Mouse (Mus musculus): ENCODE measurements around the gene Zbtb1.

Zbtb1 gene

DNA sequence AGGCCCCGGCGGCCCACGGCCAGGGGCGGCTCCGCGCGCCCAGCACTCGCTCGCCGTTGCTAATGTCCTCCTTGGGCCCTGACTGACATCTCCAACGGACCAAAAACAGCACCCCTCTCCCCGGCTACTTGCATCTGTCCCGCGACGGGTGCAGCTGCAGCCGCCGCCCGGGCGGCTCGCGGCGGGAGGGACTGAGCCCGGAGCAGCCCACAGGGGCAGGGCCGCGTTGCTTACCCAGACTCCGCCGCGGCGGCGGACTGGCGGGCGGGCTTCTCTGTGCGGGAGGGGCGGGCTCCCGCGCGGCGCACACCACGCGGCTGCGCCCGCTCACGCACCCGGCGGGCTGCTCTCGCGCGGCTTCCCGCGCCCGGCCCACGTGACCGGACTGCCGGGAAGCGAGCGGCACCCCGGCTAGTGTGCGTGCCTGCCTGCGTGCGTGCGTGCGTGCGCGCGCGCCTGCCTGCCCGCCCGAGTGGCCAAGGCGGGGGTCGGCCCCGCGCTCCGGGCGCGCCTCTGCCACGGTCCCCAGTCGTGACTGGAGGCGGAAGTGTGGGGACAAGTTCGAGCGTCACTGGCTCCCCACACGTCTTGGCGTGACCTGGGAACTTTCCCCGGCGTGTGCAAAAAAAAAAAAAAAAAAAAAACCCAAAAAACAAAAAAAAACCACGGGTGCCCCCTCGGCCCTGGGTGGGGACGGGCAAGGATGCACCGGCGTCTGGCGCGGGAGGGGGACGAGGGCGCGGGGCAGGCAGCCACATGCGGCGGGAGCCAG, 674 bp upstream of the Zbtb1 start, which contains the start of gene Zbtb25:
TSS of gene Zbtb25 (minus strand) at position 397 of the 772 bp plus-strand sequence.
- peak; percentile 96 for DNase-seq (ENCODE audit: low spot score)

GRCm38 (mm10) chr12:76370831-76371571, 935 bp downstream of the Zbtb1 start:
- DNase-seq (ENCODE audit: low spot score) = peak; percentile 79

GRCm38 (mm10) chr12:76372046-76372445, 2.0 kb downstream of the Zbtb1 start:
- DNase-seq (ENCODE audit: low spot score) = no peak

GRCm38 (mm10) chr12:76372881-76373818, 3.1 kb downstream of the Zbtb1 start:
- DNase-seq (ENCODE audit: low spot score) = peak; percentile 38

GRCm38 (mm10) chr12:76373991-76374390, 3.9 kb downstream of the Zbtb1 start:
- no peak for DNase-seq (ENCODE audit: low spot score)

- no peak for DNase-seq (ENCODE audit: low spot score)
Measured at GRCm38 (mm10) chr12:76374911-76375310, 4.8 kb downstream of the Zbtb1 start.

GRCm38 (mm10) chr12:76375506-76375905, 5.4 kb downstream of the Zbtb1 start:
- DNase-seq (ENCODE audit: low spot score) = no peak

GRCm38 (mm10) chr12:76376649-76377048, 6.6 kb downstream of the Zbtb1 start:
- no peak for DNase-seq (ENCODE audit: low spot score)

DNA sequence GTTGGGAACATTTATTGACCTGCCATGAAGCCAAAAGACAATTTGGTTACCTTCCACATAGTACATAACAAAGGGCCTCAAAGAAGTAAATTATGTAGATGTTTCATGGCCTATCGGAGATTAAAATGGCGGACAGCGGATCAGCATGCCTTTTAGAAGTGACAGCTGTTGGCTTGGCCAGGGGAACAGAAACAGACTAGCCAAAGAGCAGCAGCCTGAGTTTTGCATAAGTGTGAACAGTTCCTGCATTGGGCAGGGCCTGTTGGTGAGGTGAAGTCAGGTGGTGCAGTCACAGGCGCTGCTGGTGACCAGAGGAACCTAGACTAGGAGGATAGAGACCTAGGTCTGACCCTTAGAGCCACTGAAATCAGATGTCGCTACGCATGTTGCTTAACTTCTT, 7.0 kb downstream of the Zbtb1 start:
- DNase-seq (ENCODE audit: low spot score) = no peak

DNA sequence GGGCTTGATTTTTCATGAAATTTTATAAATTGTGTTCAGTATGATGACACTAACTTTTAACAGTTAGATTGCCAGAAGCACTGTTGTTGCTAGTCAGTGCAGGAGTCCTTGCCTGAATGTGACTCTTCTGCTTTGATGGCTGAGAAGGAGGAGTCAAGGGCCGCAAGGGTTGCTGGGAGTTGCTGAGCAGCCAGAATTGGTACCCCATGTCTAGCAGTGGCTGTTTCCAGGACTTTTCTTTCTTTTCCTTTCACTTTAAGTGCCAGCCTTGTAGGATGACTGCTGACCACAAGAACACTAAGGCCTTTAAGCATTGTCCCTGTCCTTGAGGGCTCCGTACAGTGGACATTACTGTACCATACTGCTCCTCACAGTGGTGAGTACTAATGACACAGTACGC, 7.7 kb downstream of the Zbtb1 start:
- DNase-seq (ENCODE audit: low spot score) = no peak

DNA sequence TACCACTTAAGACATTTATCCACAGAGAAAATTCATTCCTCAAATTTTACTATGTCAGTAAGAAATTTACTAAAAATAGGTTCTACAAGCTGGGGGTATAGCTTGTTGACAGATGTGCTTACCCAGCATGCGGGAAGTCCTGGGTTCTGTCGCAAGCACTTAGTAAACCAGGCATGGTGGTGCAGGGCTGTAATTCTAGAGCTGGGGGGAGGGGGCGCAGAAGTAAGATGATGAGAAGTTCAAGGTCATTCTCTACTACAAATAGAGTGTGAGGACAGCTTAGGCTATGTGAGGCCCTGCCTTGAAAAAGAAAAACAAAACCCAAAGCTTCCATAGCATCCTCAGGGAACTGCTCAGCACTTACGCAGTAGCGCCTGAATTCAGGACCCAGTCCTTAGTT, 8.5 kb downstream of the Zbtb1 start:
- DNase-seq (ENCODE audit: low spot score) = no peak

- DNase-seq (ENCODE audit: low spot score) = no peak
Measured at GRCm38 (mm10) chr12:76380151-76380550, 10.1 kb downstream of the Zbtb1 start.

DNA sequence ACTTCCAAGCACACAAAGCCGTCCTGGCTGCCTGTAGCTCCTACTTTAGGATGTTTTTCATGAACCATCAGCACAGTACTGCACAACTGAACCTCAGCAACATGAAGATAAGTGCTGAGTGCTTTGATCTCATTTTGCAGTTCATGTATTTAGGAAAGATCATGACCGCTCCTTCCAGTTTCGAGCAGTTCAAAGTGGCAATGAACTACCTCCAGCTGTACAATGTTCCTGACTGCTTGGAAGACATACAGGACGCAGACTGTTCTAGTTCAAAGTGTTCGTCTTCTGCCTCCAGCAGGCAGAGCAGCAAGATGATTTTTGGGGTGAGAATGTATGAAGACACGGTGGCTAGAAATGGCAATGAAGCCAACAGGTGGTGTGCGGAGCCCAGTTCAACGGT, 15.3 kb downstream of the Zbtb1 start:
- no peak for DNase-seq (ENCODE audit: low spot score)

DNA sequence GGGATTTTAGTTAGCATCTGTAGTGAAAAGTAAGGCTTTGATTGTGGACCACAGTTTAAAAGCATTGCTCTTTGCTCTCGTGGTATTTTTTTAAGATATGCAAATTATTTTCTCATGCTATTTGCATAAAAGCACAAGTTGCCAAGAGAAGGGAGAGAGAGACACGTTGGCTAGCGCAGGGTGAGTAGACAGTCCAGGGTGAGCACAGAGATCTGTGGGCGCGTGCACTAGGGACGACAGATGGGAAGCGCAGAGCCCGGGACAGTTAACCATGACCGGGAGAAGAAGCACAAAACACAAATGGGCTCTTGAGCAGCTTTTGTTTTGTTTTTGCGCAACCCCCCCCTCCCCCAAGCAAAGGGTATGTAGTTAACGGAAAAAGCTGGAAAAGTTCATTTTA, 18.7 kb downstream of the Zbtb1 start:
- no peak for DNase-seq (ENCODE audit: low spot score)

GRCm38 (mm10) chr12:76391595-76392271, 21.7 kb downstream of the Zbtb1 start:
- no peak for DNase-seq (ENCODE audit: low spot score)

GRCm38 (mm10) chr12:76392979-76393378, 22.9 kb downstream of the Zbtb1 start:
- no peak for DNase-seq (ENCODE audit: low spot score)

DNA sequence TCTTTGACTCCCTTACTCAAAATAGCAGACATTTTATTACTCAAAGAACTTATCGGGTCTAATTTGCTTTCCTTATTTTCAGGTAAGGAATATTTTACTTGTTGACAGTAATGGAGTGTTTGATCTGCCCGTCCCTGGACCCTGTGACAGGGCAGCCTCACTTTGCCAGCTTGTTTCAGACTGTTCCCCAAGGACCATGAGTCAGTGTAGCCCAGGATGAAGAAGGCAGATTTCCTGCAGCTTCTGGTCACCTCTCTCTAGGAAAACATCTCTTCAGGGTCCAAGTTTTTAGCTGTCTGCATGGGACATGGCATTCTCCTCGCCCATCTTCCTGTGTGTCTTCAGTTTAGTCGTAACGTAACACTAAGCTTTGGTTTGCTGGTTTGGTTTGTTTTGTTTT, 27.2 kb downstream of the Zbtb1 start:
- peak; percentile 22 for DNase-seq (ENCODE audit: low spot score)

- no peak for DNase-seq (ENCODE audit: low spot score)
Measured at GRCm38 (mm10) chr12:76401674-76402073, 31.6 kb downstream of the Zbtb1 start.

- DNase-seq (ENCODE audit: low spot score) = peak; percentile 87
Measured at GRCm38 (mm10) chr12:76402991-76403885, 33.2 kb downstream of the Zbtb1 start.

DNA sequence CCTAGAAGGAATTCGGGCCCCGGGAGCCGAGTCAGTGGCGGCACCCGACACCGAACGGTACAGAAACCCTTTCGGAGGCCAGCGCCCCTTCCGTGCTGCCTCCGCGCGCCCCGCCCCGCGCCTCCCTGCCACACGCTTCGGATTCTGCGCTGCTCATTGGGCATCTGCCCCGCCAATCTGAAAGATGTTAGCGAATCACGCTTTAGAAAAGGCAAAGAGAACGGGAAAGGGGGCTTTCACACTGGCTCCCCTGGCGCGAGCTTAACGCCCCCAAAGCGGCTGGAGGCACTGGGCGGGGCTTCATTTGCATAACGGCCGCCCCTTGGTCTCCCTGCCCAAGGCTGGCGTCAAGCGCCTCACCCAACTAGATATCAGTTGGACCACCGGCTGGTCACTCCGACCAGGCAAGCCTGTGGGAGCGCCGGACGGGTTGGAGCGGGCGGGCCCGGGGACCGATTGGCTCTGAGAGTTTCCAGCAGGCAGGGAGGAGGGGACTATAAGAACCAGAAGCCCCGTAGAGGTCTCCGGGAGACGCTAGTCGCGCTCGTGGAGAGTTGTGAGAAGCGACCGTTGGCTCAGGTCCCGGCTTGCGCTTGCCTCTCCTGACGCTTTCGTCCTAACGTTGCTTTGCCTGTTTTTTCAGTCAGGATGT, 33.9 kb downstream of the Zbtb1 start, which contains the start of gene Hspa2:
TSS of gene Hspa2 (plus strand) at position 291 of the 652 bp plus-strand sequence.
- peak; percentile 100 for DNase-seq (ENCODE audit: low spot score)
